Mouse (Mus musculus) mouse embryonic stem cell (cell line): Measurements from ENCODE around the gene Cpt2.

Experiments
- in situ Hi-C, 2 experiments: fragments of 300-500 bp; cut with MboI; formaldehyde crosslinking; loops; 1 replicate in 1 of 2; 3 replicates in 1 of 2; pipeline ENCODE4 v1.14.3; 2019 to 2020; ENCODE audit warnings: low sequenced_read_pairs in 2 of 2, low pct_unique_long_range_greater_than_20kb in 1 of 2, mixed read lengths in 1 of 2; ENCODE audit not compliant: unreplicated experiment in 1 of 2

Cpt2 gene

DNA sequence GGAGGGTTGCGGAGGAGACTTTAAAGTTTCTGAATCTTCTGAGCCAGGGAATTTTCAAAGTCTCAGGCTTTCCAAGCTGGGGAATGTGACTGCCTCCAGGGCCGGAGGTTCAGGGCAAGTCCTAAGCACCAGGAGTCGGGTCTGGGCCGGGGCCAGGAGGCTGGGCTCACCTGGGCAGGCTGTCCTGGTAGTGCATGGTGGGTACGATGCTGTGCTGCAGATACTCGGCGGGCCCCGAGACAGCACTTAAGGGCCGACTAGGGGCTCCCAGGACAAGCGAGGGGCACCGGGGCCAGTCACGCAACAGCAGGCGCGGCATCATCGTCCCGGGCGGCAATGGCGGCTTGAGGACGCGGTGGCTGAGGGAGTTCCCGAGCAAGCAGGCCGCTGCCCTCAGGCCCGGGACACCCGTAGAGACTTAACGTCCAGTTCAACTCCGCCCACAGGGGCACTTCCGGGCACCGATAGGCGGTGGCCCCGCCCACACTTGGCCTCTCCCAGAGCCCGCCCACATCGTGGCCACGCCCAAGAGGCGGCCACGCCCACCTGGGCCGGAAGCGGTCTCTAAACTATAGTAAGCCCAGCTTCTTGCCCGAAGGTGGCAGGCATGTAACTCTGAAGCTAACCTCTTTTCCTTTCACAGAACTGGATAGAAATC, at the start of gene Cpt2:
Gene Cpt2 (minus strand): TSS at position 466 of the 658 bp plus-strand sequence.
- in situ Hi-C loops: no loop called here

DNA sequence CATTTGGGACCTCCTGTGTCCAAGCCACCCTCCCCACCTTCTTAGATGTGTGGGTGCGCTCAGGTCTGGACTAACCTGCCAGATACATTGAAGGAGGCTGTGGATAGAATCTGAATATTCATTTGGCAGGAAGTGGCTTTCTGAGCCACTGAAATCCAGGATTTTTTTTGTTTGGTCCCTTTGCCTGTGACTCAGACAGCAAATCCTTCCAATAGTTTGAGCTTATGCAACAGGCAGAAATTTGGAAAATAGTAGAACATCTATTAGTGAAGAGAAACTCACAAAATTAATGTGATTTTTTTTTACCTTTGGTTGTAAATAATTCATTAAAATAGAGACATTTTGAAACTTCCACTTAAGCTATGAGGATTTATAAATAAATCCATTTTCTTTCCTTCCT, 47.8 kb upstream of the Cpt2 start:
- in situ Hi-C loops: no loop called here

DNA sequence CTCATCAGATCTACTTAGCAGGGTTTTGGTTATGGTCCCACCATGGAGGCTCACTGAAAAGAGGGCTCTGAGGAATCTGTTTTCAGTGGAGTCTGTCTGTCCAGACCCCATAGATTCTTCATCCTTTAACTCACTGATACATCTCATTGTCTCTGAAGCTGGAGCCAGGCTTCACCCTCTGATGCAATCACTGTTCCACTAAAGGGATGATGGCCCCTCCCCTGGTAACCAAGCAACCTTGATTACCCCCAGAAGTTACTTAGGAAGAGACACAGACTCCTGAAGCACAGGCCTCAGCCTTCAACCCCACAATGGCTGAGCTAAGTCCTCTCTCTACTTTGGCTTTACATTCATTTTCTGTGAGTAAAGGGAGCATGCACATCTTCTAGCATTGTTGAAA, 46.4 kb upstream of the Cpt2 start:
- in situ Hi-C loops: no loop called here

DNA sequence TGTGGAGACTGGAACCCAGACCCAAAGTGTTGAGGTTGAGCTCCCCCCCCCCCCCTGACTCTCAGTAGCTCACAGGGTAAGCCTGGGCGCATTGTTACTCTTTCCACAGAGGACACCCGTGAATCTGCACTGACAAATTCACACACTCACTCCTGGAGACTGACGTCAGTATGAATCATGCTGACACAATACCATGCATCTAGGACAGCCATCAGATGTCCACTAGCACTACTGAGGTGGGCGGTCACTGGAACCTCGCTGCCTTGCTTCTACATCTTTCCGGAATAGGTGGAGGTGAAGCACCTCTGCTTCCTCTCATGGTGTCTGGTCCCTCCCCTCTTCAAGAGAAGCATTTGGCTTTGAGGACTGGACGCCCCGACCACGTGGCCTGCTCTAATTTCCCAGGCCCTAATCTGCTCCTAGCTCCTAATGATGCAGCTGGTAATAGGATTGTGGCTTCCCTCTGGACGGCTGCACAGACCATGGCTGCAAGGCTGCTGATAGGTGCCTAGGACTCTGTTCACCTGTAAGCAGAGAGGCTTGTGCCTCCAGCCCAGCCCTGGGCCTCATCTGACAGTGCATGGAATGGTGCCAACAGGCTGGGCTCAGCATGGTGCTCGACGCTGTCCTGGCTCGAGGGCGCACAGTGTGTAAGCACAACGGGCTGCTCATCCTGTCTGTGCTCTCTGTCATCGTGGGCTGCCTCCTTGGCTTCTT, 44.7 kb upstream of the Cpt2 start, which contains the start of gene Slc1a7:
Gene Slc1a7 (plus strand): TSS at position 367 of the 717 bp plus-strand sequence.
- in situ Hi-C loops: no loop called here

DNA sequence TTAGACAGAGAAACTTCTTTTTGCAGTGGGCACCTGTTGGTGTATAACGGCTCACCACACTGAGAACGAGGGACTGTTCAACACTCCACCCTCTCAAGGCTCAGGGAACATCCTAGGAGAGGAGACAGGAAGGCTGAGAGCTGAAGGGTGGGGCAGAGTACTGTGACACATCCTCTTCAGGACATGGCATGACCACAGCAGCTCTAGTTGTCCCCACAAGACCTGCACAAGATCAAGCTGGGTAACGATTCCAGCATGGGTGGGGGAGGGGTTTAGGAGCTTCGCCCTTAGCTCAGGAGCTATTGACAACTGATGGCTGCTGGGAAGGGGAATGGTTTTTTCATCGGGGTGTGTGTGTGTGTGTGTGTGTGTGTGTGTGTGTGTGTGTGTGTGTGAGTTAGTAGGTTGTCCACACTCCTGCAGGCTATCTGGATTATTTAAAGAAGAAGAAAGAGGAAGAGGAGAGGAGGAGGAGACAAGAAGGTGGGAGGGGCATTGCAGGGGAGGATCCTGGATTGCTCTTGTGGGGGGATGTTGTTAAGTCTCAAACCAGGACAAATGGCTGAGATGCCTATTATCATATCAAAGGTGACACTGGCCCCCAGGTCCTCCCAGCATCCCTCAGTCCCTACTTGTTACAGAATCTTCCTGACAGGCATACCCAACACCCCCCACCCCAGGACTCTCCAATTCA, 43.2 kb upstream of the Cpt2 start:
- in situ Hi-C loops: no loop called here

DNA sequence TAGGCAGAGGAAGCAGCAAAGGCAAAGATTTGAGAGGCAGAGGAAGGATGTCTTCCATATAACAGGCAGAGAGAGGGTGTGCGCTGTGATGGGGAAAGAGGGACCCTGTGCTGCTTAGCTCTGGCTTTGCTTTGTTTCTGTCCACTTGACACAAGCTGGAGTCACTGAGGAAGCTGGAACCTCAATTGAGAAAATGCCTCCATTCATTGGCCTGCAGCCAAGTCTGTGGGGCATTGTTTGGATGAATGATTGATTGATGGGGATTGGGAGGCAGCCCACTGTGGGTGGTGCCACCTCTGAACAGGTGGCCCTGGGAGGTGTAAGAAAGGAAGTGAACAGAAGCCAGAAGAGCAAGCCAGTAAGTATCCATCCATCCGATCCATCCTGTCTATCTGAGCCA, 39.4 kb upstream of the Cpt2 start:
- in situ Hi-C loops: no loop called here

DNA sequence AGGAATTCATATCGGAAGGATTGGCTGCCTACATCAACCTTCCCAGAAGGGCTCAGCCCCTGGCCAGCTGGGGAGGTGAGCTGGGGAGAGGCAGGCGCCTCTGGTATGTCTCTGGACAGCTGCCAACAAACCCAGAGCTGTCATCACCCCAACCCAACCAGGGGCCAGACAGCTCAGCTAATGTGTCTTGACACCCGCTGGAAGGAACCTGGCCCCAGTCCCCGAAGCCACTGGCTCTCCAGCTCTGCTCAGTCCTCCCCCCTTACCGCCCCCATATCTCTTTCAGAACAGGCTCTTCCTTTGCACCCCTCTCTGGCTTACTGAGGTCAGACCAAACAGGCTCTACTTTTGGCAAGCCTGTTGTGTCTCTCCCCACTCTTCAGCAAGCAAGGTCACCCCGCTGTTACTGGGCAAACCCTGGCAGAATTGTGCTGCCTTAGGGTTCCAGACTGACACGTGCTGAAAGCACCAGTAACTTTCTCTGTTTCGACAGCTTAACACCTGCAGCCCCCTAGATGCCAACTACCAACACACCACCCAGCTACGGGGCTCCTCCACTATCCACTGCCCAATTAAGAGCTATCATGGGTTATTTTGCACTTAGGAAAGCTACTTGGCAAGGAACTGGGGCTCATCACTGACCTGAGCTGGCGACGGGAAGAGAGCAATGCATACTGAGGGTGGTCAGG, 38.8 kb upstream of the Cpt2 start:
- in situ Hi-C loops: no loop called here

DNA sequence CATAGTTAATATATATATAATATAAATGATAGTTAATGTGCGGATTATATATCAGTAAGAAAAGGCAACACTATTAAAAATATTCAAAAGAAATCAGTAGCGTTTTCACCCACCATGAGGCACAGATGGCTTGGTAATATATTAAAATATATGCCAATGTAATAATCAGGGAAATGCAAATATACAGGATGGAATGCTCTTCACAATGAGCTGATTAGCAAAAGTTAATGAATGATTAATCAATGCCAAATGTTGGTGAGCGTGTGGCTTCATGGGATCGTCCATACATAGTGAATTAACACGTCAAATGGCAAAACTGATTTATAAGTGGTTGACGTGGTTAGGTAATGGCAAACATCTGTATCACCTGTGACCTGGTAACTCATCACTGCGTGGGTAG, 35.1 kb upstream of the Cpt2 start:
- in situ Hi-C loops: no loop called here

DNA sequence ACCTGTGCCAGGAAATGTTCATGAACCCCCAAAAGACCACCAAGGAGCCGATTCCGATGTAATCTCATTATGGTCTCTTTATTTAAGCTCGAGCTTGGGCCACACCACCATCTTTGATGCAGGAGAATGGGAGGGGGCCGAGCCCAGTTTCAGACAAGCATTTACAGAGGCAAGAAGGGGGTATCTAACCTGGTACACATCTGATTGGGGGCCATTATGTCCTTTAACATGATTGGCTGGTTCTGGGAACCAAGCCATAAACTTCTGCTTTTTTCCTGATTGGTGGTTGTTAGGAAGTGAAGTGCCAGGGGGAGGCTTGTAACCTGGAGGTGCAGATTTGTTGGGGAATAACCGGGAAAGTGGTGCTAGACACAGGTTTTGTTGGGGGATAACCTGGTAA, 32.3 kb upstream of the Cpt2 start:
- in situ Hi-C loops: no loop called here

DNA sequence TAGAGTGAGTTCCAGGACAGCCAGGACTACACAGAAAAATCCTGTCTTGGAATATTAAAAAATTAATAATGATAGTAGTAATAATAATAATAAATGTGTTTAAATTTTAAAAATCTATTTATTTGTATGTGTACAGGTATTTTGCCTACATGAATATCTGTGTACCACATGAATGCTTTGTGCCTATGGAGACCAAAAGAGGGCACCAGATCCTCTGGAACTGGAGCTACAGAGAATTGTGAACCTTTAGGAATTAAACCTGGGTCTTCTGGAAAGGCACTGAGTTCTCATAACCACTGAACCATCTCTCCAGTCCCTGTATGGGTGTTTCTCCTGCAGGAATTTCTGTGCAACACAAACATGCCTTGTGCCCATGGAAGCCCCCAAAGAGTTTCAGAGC, 29.4 kb upstream of the Cpt2 start:
- in situ Hi-C loops: no loop called here

DNA sequence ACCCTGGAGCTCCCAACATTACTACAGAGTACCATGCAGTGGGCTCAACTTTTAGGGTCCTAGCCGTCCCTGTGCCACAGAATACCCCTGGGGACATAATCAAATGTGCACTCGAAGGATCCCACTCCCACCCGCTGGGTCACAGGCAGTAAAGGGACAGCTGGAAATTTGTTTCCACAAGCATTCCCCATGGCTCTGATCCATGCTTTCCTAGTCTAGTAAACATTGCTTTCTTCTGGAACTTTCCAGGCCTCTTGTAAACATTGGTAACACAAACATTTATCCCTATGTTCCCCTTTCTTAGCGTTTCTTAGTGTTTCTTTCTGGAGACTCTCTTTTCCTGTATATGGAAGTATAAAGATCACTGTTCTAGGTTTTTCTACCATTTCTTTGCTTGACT, 26.5 kb upstream of the Cpt2 start:
- in situ Hi-C loops: no loop called here

DNA sequence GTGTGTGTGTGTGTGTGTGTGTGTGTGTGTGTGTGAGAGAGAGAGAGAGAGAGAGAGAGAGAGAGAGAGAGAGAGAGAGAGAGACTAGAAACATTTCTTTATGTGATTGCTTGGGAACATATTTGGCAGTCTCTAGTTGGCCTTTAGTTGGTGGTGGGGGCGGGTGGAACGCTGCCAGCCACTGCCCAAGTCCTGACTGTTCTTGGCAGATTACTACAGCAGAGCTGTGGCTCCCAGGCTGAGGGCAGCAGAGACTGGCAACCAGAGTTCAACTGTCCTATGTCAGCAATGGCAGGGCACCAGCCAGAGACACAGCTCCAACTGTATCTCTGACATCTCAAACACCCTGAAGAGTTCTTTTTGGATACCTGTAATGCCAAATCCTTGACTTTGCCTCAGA, 20.7 kb upstream of the Cpt2 start:
- in situ Hi-C loops: no loop called here

DNA sequence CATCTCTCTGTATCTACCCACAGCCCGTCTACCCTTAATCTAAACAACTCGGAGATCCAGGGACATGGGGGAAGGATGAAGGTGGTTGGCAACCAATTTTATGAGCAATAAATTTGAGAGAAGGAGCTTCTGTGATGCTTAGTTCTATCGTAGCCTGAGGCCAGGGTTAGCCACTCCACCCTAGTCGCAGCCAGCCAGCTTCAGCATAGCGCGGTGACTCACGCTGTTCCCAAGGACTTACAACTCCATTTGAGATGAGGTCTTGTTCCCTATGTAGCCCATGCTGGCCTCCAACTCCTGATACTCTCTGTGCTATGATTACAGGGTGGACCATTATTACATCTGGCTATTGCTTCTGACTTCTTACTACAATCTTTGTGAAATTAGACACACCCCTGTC, 19.3 kb upstream of the Cpt2 start:
- in situ Hi-C loops: no loop called here

DNA sequence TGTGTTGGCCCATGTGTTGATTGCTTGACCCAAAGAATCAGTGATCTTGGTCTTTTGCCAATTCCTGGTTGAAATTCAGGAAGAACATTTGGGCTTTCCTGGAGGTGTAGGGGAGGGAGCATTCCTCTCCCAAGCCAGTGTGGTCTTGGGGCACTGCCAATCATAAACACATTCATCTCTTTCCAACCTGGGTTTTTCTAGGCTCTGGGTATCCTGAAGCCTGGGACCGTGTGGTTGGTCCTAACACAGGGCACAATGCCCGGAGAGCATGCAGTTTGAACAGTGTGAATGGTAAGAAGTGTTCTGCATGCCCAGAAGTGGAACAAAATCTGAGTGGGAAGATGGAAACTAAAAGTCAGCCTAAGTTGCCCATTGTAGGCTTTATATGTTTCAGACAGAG, 14.7 kb upstream of the Cpt2 start:
- in situ Hi-C loops: no loop called here

DNA sequence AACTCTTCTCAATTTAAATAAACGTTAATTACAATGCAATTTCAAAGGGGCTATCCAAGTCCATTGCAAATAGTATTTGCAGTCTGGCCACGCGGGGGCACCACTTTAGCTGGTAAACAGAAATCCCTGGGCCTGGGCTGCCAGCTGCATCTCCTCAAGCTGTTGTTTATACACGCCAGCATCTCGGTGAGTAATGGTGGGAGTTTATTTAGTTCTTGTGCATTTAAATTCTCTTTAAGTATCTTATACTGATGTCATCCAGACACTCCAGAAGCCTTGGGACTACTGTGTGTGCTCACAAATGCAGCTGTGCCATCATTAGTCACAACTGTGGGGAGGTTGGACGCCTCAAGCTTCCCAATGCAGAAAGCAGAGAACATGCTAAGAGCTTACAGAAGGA, 13.9 kb upstream of the Cpt2 start:
- in situ Hi-C loops: no loop called here

DNA sequence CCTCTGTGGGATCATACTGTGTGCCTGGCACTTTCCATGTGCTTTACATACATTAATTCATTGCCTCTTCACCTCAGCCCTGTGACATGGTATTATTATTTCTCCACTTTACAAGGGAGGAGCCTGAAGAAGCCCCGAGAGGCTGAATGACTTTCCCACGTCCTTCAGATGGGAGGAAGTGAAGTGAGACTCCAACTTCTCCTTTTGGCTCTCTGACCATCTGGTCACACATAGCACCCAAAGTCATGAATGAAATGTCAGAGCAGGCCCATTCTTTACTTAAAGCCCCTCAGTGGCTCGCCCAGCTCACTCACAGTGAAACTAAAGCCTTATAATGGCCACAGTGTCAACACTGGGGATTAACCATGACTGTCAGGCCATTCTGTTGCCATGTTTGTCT, 11.8 kb upstream of the Cpt2 start:
- in situ Hi-C loops: no loop called here

DNA sequence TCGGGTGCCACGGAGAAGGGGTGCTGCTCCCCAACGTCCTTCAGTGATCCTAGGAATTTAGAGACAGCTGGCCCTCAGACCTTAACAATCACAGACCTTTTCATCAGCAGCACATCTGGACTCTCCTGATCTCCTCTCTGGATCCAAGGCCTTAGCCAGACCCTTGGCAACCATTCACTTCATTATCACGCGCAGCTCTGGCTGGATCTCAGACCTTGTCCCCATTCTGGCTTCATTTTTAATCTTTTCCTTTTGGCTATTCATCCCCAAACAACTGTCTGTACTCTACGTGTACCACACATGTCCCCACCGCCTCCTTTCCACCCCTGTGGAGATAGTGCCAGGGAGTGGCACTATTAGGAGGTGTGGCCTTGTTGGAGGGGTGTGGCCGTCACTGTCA, 9.8 kb upstream of the Cpt2 start:
- in situ Hi-C loops: no loop called here

DNA sequence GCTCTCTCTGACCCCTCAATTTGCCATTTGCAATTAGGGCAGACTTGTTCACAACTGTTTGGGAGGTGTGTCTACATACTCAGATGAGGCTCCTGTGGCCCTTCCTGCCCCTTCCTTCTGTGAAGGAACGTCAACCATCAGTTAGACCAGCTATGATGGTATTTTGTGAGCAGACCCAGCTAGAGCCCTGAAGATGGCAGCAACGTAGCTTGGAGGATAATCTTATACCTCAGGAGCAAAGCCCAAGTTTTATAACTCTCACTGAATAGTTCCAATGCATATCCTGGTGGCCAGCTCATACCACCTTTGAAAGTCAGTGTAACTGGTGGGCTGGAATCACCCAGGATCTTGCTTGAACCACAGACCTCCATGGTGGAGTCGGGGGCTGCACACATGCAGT, 8.0 kb upstream of the Cpt2 start:
- in situ Hi-C loops: no loop called here

DNA sequence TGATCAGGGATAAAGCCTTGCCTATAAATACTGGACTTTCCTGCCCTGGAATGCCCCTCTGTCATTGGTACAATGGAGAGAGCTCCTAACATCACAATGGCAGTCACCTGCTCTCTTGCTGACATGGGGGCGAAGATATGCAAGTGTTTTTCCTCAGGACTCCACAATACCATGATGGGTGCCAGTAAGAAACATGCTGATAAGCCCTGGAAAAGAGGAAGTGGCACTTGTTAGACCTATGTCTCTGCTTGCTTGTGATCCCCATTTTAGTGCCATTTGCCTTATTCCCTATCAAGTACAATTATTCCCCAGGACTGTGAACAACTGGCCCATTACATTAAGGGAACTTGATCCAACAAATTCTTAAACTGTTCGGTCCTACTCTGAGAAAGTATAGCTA, 5.3 kb upstream of the Cpt2 start:
- in situ Hi-C loops: no loop called here
